Mouse (Mus musculus) megakaryocyte, embryonic 14.5 days (primary cell): ENCODE measurements around the gene Id2.

Experiments
- FLI1 ChIP-seq: IDR thresholded peaks from 2 replicates; pipeline ENCODE4 v1.6.1; 2012; ENCODE audit warnings: low read length, inconsistent platforms, mixed read lengths
- GATA1 ChIP-seq: IDR thresholded peaks from 3 replicates; pipeline ENCODE4 v1.6.1; 2012; ENCODE audit warnings: mixed read lengths, low read length, inconsistent platforms, borderline replicate concordance

DNA sequence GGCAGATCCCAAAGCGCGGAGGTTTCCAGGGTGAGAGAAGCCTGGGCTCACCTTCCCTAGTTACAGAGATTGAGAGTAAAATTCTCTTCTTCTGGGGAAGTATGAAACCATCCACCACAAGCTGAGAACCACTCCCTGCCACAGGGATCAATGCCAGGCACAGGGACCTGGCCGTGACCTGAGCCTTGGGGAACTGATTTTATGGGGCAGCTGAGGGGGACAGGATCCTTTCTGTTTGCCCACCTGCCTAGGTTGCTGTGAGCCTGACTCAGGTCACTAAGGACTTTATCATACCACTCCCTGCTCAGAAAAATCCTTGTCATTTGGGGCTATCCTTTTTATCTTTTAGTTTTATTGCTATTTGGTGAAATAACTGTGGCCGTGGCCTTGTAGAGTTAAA lies 41.7 kb upstream of the Id2 start:
- TF ChIP-seq GATA1: no peak
- no peak for TF ChIP-seq FLI1
